Mouse (Mus musculus): ENCODE measurements around the gene Baz1b. TPM values are rescaled to one million over a fixed set of nuclear protein-coding genes. Genes with fewer than 3 reads are reported as not detected.

Gene Baz1b
- polyA plus RNA-seq, 1 experiment from 2014 or later, result 37.0 TPM

DNA sequence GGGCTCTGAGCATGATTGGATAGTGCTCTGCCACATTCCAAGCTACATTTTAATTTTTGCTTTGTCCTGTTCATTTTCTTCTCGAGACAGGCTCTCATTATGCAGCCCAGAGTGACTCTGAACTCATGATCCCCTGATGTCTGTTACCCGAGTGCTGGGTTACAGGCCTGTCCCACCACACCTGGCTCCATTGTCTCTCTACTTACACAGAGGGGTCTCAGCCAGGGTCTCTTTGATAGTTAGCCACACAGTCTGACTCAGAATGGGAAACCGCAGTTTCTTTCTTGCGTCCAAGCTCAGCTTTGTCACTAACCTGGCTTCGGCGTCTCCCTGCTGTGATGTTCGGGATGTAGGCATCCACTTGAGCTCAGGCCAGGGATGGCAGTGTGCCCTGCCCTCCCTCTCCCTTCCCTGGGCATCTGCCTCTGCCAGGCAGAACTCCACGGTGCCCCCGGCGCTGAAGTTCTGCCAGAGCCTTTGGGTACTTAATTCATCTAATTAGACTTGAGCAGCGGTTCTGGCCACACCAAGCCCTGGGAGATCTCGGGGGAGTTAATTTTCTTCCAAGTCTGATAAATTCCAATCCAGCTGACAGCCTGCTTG lies 84.6 kb downstream of the Baz1b start:
- Histone ChIP-seq H3K27me3 (ENCODE audit: control insufficient read depth, insufficient read depth, low read length) (peaks cover 11% of the 10 kb centered on the region; the same call in 1 of the 2 replicates), H3K9ac (no peak overlapping the region), H3K4me1 (replicated peaks; ENCODE audit: control insufficient read depth, insufficient read depth, low read length) (peaks cover 13% of the 10 kb centered on the region; the same call in 1 of the 2 replicates), H3K9me3 (ENCODE audit: control insufficient read depth, low read length) (no peaks in the 10 kb centered on the region), H3K27ac (peak overlapping the region; percentile 45), H3K4me3 (replicated peaks; ENCODE audit: low read length) (no peak overlapping the region), H3K36me3 (replicated peaks; ENCODE audit: control insufficient read depth, insufficient read depth) (no peaks in the 10 kb centered on the region), H3K4me2 (replicated peaks) (no peak overlapping the region)
- 41% methylated on average over 12 of the region's 12 CpGs for WGBS
- DNase-seq (ENCODE audit: low spot score) (peak; percentile 74), ATAC-seq (ENCODE audit: low FRiP score) (peak; percentile 82; the same call in 1 of the 2 replicates)

DNA sequence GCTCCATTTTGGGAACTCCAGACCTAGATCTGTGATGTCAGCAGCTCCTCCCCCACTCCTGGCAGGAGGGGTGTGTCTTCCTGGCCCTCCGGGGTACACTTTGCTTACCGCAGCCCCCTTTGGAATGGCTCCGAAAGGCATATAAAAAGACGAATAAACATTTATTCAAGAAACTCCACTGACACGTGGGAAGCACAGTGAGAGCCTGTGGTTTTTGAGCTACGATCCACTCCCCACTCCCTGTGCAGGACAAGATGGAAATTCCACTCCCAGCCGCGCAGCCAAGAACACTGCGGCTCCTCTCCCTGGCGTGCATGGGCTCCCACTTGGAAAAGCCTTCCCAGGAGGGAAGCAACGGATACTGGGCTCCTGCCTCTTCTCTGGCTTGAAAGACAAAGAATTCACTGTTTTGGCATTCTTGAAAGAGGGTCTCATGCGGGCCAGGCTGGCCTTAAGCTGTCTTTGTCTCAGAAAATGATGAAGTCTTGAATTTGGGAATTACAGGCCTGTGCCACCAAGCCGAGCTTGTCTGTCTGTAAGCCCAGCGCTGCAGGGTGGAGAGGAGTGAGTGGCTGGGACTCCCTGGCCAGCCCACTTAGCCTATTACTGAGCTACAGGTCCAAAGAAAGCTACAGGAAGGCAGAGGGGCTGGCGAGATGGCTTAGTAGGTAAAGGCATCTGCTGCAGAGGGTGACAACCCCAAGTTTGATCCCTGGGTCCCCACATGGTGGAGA lies 87.8 kb downstream of the Baz1b start:
- Histone ChIP-seq H3K9ac (no peak overlapping the region), H3K4me2 (replicated peaks) (peak overlapping the region; percentile 19), H3K36me3 (replicated peaks; ENCODE audit: control insufficient read depth, insufficient read depth) (no peaks in the 10 kb centered on the region), H3K9me3 (ENCODE audit: control insufficient read depth, low read length) (no peaks in the 10 kb centered on the region), H3K27ac (peak overlapping the region; percentile 68), H3K4me3 (replicated peaks; ENCODE audit: low read length) (no peak overlapping the region), H3K4me1 (replicated peaks; ENCODE audit: control insufficient read depth, insufficient read depth, low read length) (peaks cover 13% of the 10 kb centered on the region; the same call in 1 of the 2 replicates), H3K27me3 (ENCODE audit: control insufficient read depth, insufficient read depth, low read length) (peaks cover 14% of the 10 kb centered on the region; the same call in 1 of the 2 replicates)
- 13% methylated on average over 15 of the region's 15 CpGs for WGBS
- ATAC-seq (ENCODE audit: low FRiP score) (no peak), DNase-seq (ENCODE audit: low spot score) (peak; percentile 37)

DNA sequence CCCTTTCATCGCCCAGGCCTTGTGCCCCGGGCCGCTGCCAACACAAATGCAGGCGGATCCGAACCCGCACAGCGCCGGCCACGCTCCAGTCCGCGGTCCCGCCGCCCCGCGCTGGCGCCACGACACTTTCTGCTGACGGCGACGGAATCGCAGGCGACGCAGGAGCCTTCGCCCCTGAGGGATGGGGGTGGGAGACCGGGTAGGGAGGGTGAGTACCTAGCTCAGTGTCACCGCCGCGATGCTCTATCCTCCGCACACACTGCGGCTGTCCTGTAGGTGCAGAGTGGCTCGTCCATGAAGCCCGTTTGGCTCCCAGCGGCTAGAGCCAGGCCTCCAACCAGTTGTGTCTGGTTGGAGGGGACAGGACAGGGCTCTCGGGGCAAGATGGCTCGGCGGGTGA lies 89.5 kb downstream of the Baz1b start:
- no peak for ATAC-seq (ENCODE audit: low FRiP score)
- no peak overlapping the region for H3K27ac ChIP-seq
- 5% methylated on average over 35 of the region's 36 CpGs for WGBS
- H3K9ac ChIP-seq, result peak overlapping the region; percentile 36; the same call in 1 of the 2 replicates
- H3K4me3 ChIP-seq (replicated peaks; ENCODE audit: low read length), result peak overlapping the region; percentile 10; the same call in 1 of the 2 replicates
- H3K27me3 ChIP-seq (ENCODE audit: control insufficient read depth, insufficient read depth, low read length), result peaks cover 14% of the 10 kb centered on the region; the same call in 1 of the 2 replicates
- H3K36me3 ChIP-seq (replicated peaks; ENCODE audit: control insufficient read depth, insufficient read depth), result no peaks in the 10 kb centered on the region
- DNase-seq (ENCODE audit: low spot score), result no peak
- peaks cover 13% of the 10 kb centered on the region; the same call in 1 of the 2 replicates for H3K4me1 ChIP-seq (replicated peaks; ENCODE audit: control insufficient read depth, insufficient read depth, low read length)
- no peaks in the 10 kb centered on the region for H3K9me3 ChIP-seq (ENCODE audit: control insufficient read depth, low read length)
- H3K4me2 ChIP-seq (replicated peaks), result peak overlapping the region; percentile 39

DNA sequence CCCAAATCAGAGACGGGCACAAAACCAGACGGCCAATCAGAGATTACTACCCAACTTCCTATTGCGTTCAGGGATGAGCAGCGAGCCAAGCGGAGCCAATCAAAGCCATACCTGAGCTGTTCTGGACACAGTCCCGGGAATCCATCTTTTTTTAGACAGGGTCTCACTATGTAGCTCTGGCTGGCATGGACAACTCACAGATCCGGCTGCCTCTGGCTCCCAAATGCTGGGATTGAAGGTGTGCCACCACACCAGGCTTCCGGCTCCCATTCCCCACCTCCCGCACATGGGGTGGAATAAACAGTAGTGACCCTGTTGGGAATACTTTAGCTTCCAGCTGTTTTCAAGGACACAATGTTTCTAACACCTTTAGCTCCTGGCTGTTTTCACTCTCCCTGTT lies 93.2 kb downstream of the Baz1b start:
- H3K27me3 ChIP-seq (ENCODE audit: control insufficient read depth, insufficient read depth, low read length), result peaks cover 14% of the 10 kb centered on the region; the same call in 1 of the 2 replicates
- H3K4me3 ChIP-seq (replicated peaks; ENCODE audit: low read length), result no peak overlapping the region
- no peaks in the 10 kb centered on the region for H3K9me3 ChIP-seq (ENCODE audit: control insufficient read depth, low read length)
- H3K27ac ChIP-seq, result no peak overlapping the region
- DNase-seq (ENCODE audit: low spot score), result no peak
- H3K9ac ChIP-seq, result no peak overlapping the region
- WGBS, result 86% methylated on average over 9 of the region's 9 CpGs
- peaks cover 9% of the 10 kb centered on the region; the same call in 1 of the 2 replicates for H3K4me1 ChIP-seq (replicated peaks; ENCODE audit: control insufficient read depth, insufficient read depth, low read length)
- no peaks in the 10 kb centered on the region for H3K36me3 ChIP-seq (replicated peaks; ENCODE audit: control insufficient read depth, insufficient read depth)
- no peak overlapping the region for H3K4me2 ChIP-seq (replicated peaks)
- ATAC-seq (ENCODE audit: low FRiP score), result no peak

DNA sequence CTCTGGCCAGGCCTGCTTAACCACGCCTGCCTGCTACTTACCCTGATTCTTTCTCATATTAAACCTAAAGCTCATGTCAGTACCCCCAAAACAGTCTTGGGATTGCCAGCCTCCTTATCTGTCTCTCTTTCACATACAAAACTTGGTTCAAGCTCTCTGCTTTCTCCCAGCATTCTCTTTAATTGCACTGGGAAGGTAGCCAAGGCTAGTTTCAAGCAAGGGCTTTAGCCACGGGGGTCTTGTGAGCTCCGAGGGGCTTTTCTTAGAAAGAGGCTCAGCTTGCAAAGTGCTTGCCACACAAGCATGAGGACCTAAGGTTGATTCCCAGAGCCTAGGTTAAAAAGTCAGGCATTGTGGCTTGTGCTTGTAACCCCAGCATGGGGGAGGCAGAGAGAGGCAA lies 98.1 kb downstream of the Baz1b start:
- no peak for ATAC-seq (ENCODE audit: low FRiP score)
- no peak for DNase-seq (ENCODE audit: low spot score)
- Histone ChIP-seq H3K9ac (no peak overlapping the region), H3K27me3 (ENCODE audit: control insufficient read depth, insufficient read depth, low read length) (no peaks in the 10 kb centered on the region), H3K4me2 (replicated peaks) (no peak overlapping the region), H3K9me3 (ENCODE audit: control insufficient read depth, low read length) (no peaks in the 10 kb centered on the region), H3K4me1 (replicated peaks; ENCODE audit: control insufficient read depth, insufficient read depth, low read length) (no peaks in the 10 kb centered on the region), H3K27ac (no peak overlapping the region), H3K36me3 (replicated peaks; ENCODE audit: control insufficient read depth, insufficient read depth) (no peaks in the 10 kb centered on the region), H3K4me3 (replicated peaks; ENCODE audit: low read length) (no peak overlapping the region)
- 60% methylated on average over 3 of the region's 3 CpGs for WGBS

DNA sequence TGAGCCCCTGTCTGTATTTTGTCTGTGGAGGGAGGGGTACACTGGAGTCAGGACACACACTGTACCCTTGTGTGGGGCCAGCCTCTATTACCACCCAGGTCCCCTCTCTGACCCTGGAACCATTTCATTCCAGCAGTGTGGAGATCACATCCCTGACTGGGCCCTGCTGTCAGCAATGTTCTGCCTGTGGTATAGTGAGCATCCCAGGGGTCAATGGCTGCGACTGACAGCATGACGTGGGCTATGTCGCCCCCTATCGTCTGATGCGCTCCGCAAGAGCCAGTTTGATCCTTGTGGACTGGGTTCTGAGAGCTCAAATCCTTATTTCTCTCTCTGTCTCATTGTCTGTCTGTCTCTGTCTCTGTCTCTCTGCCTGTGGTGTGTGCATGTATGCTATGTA lies 99.1 kb downstream of the Baz1b start:
- WGBS, result 0% methylated on average over 6 of the region's 6 CpGs
- no peaks in the 10 kb centered on the region for H3K4me1 ChIP-seq (replicated peaks; ENCODE audit: control insufficient read depth, insufficient read depth, low read length)
- ATAC-seq (ENCODE audit: low FRiP score), result peak; percentile 51; the same call in 1 of the 2 replicates
- H3K27ac ChIP-seq, result no peak overlapping the region
- no peaks in the 10 kb centered on the region for H3K27me3 ChIP-seq (ENCODE audit: control insufficient read depth, insufficient read depth, low read length)
- no peak overlapping the region for H3K9ac ChIP-seq
- DNase-seq (ENCODE audit: low spot score), result peak; percentile 86
- no peaks in the 10 kb centered on the region for H3K36me3 ChIP-seq (replicated peaks; ENCODE audit: control insufficient read depth, insufficient read depth)
- H3K9me3 ChIP-seq (ENCODE audit: control insufficient read depth, low read length), result no peaks in the 10 kb centered on the region
- H3K4me2 ChIP-seq (replicated peaks), result no peak overlapping the region
- H3K4me3 ChIP-seq (replicated peaks; ENCODE audit: low read length), result no peak overlapping the region

DNA sequence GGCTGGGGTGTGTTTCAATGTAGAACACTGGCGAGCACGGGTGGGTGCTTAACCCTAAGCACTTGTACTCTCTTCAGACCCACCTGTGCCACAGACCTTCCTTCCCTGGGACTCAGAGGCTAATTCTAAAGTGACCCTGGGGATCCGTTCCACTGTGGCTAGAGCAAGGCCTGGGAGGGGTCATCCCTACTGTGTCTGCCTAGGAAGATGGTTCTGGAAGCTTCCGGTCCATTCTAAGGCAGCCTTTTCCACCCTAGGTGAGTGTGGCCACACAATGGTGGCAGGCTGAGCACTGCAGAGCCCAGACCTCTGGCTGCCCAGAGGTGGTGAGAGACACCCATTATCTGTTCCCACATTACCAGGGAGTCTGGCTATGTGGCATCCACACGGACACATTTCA lies 99.9 kb downstream of the Baz1b start:
- H3K27ac ChIP-seq, result no peak overlapping the region

DNA sequence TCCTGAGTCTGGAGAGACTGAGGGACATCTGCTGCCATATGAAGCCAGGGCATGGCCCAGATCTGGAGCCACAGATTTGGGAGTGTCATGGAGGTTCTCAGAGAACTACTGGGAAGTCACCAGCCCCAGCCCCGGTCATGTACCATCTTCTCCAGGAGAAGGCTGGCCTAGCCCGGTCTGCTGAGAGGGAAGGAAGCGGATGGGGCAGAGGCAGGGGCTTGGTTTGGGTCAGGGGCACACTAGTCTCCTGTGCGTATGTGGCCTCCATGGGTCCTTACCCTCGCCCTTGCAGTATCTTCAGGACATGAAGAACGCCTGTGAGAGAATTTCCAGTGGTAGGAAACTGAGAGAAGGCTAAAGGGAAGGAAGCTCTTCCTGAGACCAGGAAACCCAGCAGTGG lies 103.6 kb downstream of the Baz1b start:
- Histone ChIP-seq H3K36me3 (replicated peaks; ENCODE audit: control insufficient read depth, insufficient read depth) (no peaks in the 10 kb centered on the region), H3K9me3 (ENCODE audit: control insufficient read depth, low read length) (no peaks in the 10 kb centered on the region), H3K27ac (no peak overlapping the region), H3K4me2 (replicated peaks) (no peak overlapping the region), H3K4me1 (replicated peaks; ENCODE audit: control insufficient read depth, insufficient read depth, low read length) (no peaks in the 10 kb centered on the region), H3K9ac (no peak overlapping the region), H3K27me3 (ENCODE audit: control insufficient read depth, insufficient read depth, low read length) (no peaks in the 10 kb centered on the region), H3K4me3 (replicated peaks; ENCODE audit: low read length) (no peak overlapping the region)
- ATAC-seq (ENCODE audit: low FRiP score) (no peak), DNase-seq (ENCODE audit: low spot score) (no peak)
- WGBS, result 81% methylated on average over 6 of the region's 6 CpGs

More for the DNA sequence above, 99.9 kb downstream of the Baz1b start:
- DNase-seq (ENCODE audit: low spot score) (no peak), ATAC-seq (ENCODE audit: low FRiP score) (no peak)
- WGBS, result 78% methylated on average over 5 of the region's 5 CpGs
- H3K9ac ChIP-seq, result no peak overlapping the region
- H3K9me3 ChIP-seq (ENCODE audit: control insufficient read depth, low read length), result no peaks in the 10 kb centered on the region
- no peaks in the 10 kb centered on the region for H3K36me3 ChIP-seq (replicated peaks; ENCODE audit: control insufficient read depth, insufficient read depth)
- no peak overlapping the region for H3K4me3 ChIP-seq (replicated peaks; ENCODE audit: low read length)
- H3K27me3 ChIP-seq (ENCODE audit: control insufficient read depth, insufficient read depth, low read length), result no peaks in the 10 kb centered on the region
- H3K4me2 ChIP-seq (replicated peaks), result no peak overlapping the region
- no peaks in the 10 kb centered on the region for H3K4me1 ChIP-seq (replicated peaks; ENCODE audit: control insufficient read depth, insufficient read depth, low read length)

DNA sequence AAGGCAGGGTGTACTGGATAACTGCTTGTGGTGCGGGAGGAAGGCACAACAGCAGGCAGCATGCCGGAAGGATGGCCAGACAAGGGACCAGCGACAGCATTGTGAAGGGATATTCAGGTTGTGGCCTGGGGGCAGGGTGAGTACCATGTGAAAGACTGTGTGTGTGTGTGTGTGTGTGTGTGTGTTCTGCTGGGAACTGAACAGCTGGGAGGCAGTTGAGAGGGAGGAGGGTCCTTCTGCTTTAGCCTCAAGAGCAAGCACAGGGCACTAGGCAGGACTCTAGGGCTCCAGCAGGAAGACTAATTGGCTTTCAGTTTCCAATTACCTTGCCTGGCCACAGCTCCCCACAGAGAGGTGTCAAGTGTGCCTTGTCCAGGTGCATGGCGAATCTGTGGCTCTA lies 104.1 kb downstream of the Baz1b start:
- H3K27ac ChIP-seq, result no peak overlapping the region
- no peak overlapping the region for H3K4me2 ChIP-seq (replicated peaks)
- H3K9me3 ChIP-seq (ENCODE audit: control insufficient read depth, low read length), result no peaks in the 10 kb centered on the region
- WGBS, result 47% methylated on average over 4 of the region's 4 CpGs
- ATAC-seq (ENCODE audit: low FRiP score), result no peak
- no peak overlapping the region for H3K9ac ChIP-seq
- no peaks in the 10 kb centered on the region for H3K27me3 ChIP-seq (ENCODE audit: control insufficient read depth, insufficient read depth, low read length)
- no peak overlapping the region for H3K4me3 ChIP-seq (replicated peaks; ENCODE audit: low read length)
- no peak for DNase-seq (ENCODE audit: low spot score)
- H3K4me1 ChIP-seq (replicated peaks; ENCODE audit: control insufficient read depth, insufficient read depth, low read length), result no peaks in the 10 kb centered on the region
- no peaks in the 10 kb centered on the region for H3K36me3 ChIP-seq (replicated peaks; ENCODE audit: control insufficient read depth, insufficient read depth)
